Mouse (Mus musculus) layer of hippocampus, postnatal 25 days (tissue): ENCODE measurements around the gene Cox10. TPM values are rescaled to one million over a fixed set of nuclear protein-coding genes. Genes with fewer than 3 reads are reported as not detected.

Experiments used
- DNase-seq, 2 experiments: peaks; one replicate each; pipeline ENCODE4 v3.0.0; 2022; ENCODE audit warnings: mixed read lengths in 2 of 2, low spot score in 1 of 2; ENCODE audit errors: extremely low spot score in 1 of 2
- total RNA-seq, 2 experiments: library from RNA; stranded (reverse); gene quantifications; 2 replicates each; pipeline ENCODE4 v1.2.3; 2021

Gene Cox10
- total RNA-seq, 2 experiments from 2014 or later: 22.2 to 23.1 TPM

DNA sequence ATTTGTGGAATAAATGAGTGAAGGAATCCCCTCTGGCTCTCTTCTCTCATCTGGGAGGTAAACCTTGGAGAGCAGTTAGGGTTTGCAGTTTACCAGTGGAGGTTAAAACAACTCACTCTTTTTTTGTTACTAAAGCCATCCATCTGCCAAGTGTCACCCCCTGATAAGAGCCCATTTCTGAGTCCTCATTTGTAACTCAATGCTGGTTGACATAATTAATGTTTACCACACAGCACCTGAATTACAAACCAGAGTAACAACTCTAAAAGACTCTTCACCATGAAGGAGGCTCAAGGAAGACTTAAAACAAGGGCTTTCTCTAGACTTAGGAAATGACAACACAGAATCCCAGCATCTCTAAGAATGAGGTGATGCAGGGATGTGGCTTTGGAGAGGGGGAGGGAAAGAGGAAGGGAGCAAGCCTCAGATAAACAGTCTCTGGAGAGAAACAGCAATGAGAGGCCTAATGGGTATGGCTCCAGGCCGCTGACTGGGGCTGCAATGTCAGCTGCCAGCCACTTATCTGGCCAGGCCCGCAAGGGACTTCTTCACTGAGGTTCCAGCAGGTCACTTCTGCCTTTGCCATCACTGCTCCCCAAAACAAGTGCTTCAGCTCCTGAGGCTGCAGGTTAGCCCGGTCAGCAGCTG is 110.8 kb downstream of the Cox10 start:
- no peak for DNase-seq

DNA sequence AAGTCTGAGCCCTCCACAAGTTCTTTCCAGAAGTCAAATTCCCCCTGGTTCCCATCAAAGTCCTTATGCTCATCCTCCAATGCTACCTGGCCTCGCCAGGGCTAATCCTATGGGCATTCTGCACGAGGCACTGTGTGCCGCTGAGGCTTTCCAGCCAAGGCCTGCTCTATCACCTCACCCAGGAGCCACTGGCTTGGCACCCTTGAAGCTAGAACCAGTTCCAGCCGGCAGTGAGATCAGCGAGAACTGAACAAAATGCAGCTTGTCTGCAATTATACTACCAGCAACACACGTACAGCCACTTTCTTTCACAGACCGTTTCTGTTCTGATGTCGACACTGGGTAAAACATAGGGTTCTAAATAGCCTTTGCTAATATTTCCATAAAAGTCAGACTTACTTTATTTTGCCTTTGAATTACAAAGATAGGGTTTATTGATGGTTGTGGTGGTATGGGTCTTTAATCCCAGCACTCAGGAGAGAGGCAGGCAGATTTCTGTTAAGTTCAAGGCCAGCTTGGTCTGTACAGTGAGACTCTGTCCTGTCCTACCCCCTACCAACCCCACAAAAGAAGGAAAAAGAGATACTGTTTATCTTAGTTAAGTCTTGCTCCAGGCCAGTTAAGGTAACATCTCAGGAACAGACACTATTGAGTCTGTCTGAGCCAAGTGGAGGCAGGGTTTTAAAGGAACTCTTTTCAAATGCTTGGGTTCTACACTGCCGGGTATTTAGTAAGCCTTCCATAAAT is 111.5 kb downstream of the Cox10 start:
- DNase-seq: no peak

DNA sequence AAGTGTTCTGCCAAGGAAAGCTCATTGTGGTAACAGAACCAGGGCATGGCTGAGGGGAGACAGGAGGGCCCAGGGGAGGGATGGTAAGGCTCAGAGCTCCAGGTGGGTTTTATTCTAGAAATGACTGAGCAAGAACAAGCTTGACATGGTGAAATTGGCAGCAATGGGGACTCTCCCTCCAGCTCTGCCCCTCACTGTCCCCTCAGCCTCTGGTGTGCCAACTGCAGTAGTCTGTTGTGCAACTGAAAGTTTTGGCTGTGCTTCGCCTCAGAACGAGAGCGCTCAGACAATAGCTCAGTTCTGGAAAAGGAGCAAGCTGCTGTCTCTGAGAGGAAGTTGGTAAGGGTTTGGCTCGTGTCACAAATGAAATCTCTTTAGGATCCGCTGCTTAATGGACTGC is 113.8 kb downstream of the Cox10 start:
- DNase-seq: no peak

- no peak for DNase-seq
Measured at GRCm38 (mm10) chr11:63957207-63957606, 122.1 kb downstream of the Cox10 start.

- no peak for DNase-seq
Measured at GRCm38 (mm10) chr11:63956748-63957147, 122.5 kb downstream of the Cox10 start.

GRCm38 (mm10) chr11:63953887-63954286 is 125.4 kb downstream of the Cox10 start:
- DNase-seq: no peak

- no peak for DNase-seq
Measured at GRCm38 (mm10) chr11:63952743-63953191, 126.5 kb downstream of the Cox10 start.

- DNase-seq: no peak
Measured at GRCm38 (mm10) chr11:63951831-63952631, 127.2 kb downstream of the Cox10 start.

DNA sequence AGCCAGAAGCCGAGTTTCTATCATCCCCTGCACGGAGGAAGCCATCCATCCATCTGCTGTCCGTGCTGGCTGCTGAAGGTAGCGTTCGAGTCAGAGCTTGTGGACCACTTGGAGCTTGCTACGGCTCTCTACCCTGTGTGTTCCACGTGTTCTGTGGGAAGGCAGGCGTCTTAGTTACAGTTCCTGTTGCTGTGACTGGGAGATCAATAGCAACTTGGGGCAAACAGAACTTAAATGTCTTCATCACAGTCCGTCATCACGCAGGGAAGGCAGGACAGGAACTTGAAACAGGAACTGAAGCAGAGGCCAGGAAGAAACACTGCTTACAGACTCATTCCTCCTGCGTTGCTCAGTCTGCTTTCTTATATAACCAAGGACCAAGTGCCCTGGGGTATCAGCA is 130.9 kb downstream of the Cox10 start:
- no peak for DNase-seq

- no peak for DNase-seq
Measured at GRCm38 (mm10) chr11:63947024-63947423, 132.2 kb downstream of the Cox10 start.

DNA sequence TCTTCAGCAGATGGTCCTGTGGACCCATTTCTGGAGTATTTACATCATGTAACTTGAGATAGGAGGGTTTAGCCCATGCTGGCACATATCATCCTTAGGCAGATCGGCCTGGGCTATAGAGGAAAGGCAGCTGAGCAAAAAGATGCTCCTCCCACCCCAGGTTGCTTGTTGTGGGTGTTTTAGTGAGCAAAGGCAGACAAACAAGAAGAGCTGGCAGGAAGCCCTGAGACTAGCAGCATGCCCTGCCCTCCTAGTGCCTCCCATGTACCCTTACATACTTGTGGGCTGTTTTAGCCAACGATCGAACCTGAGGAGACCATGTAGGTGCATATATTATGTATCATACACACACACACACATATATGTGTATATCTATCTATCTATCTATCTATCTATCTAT is 135.3 kb downstream of the Cox10 start:
- DNase-seq: no peak

- DNase-seq: no peak
Measured at GRCm38 (mm10) chr11:63943268-63943890, 135.9 kb downstream of the Cox10 start.

DNA sequence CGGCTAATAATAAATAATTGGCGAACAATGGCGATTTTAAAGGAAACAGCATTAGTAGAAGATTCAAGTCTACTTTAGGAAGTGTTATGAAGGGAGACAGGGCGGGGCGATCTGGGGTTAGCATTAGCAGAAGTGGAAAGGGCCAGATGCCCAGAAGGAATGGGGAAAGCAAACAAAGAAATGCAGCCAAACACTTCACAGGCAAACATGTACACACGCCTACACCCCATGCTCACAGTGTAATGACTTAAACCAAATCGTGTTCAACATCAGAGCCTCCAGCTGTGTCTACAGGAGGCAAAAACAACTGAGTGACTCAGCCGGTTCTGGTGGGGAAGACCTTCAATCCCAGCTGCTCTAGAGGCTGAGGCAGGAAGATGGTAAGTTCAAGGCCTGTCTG is 137.1 kb downstream of the Cox10 start:
- no peak for DNase-seq

DNA sequence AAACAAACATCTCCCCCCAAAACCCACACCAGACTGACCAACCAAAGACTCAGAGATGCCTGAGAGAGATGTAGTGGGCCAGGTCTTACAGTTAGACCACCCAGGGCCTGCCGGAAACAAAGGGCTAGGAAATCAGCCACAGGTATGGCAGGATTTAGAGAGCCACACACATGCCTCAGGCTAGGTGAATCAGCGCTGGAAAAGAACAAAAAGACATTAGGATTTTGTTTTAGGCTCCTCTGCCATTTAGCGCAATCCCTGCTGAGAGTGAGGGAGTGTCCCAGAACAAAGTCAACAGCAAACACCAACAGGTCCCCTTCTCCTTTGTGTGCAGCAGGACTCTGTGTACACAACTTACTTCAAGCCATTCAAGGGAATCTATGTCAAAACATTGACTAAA is 142.6 kb downstream of the Cox10 start:
- DNase-seq: no peak

DNA sequence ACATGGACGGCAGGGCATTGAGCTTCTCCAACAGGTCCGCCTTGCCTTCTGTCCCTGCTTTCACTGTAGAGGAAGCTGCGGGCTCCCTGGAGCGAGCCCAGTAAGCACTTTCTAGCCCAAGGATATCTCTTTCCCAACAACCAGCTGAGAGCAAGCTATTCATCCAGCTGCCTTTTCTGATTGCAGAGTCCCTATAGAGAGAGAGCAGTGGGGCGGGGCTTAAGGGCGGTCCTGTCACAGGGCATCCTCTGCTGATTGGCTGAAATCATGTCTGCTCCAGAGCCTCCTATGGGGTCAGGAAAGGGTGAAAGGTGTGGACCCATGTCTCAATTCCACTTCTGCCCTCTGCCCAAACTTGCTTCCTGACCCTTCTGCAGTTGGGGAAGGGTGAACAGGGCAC is 152.4 kb downstream of the Cox10 start:
- no peak for DNase-seq

GRCm38 (mm10) chr11:63925161-63925582 is 154.1 kb downstream of the Cox10 start:
- DNase-seq: peak; percentile 61 to 75

- no peak for DNase-seq
Measured at GRCm38 (mm10) chr11:63924286-63924930, 154.9 kb downstream of the Cox10 start.

- no peak for DNase-seq
Measured at GRCm38 (mm10) chr11:63923386-63923785, 155.9 kb downstream of the Cox10 start.

- DNase-seq: peak in 1 of 2 experiments; percentile 54
Measured at GRCm38 (mm10) chr11:63922091-63922621, 157.1 kb downstream of the Cox10 start, which contains the start of gene Hs3st3b1. Gene Hs3st3b1, minus strand, starts transcription at chr11:63922290.
